Mouse (Mus musculus): ENCODE data around the gene Gns. TPM values are rescaled to one million over a fixed set of nuclear protein-coding genes. Genes with fewer than 3 reads are reported as not detected.

The Gns gene
- polyA plus RNA-seq, 1 experiment from 2014 or later, result 25.0 TPM

- Histone ChIP-seq H3K27ac (no peak overlapping the region), H3K36me3 (ENCODE audit: poor library complexity, severe bottlenecking) (peaks cover 30% of the 10 kb centered on the region), H3K4me3 (no peak overlapping the region), H3K9me3 (replicated peaks) (no peaks in the 10 kb centered on the region), H3K27me3 (no peaks in the 10 kb centered on the region), H3K9ac (no peak overlapping the region), H3K4me2 (no peak overlapping the region), H3K4me1 (peaks cover 26% of the 10 kb centered on the region)
- ATAC-seq, result no peak
- WGBS, result 89% methylated on average over 18 of the region's 18 CpGs
These were observed 4.0 kb downstream of the Gns start for GRCm38 (mm10) chr10:121368783-121369465.

GRCm38 (mm10) chr10:121370777-121371176 lies 5.9 kb downstream of the Gns start:
- no peak overlapping the region for H3K4me3 ChIP-seq
- ATAC-seq, result no peak
- H3K27me3 ChIP-seq, result no peaks in the 10 kb centered on the region
- no peak overlapping the region for H3K27ac ChIP-seq
- H3K36me3 ChIP-seq (ENCODE audit: poor library complexity, severe bottlenecking), result peaks cover 48% of the 10 kb centered on the region
- 95% methylated on average over 6 of the region's 6 CpGs for WGBS
- no peak overlapping the region for H3K4me2 ChIP-seq
- no peaks in the 10 kb centered on the region for H3K9me3 ChIP-seq (replicated peaks)
- H3K9ac ChIP-seq, result no peak overlapping the region
- H3K4me1 ChIP-seq, result peaks cover 16% of the 10 kb centered on the region

DNA sequence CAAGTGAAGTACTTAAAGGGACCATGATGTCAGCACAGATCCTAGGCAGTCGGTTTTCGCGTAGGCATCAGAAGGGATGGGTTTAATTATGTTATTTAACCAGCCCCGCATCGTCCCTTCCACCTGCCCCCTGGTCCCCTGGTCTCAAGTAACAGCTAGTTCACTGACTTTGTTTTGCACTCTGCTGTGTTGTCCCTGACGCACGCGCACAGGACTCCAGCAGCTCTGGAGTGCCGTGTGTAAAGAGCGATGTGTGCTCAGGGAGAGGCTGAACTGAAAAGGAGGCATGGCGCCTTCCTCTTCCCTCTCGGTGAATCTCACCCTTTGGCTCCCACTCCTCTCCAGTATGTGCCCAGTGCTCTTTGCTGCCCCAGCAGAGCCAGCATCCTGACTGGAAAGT lies 9.1 kb downstream of the Gns start:
- WGBS, result 84% methylated on average over 12 of the region's 12 CpGs
- no peak for ATAC-seq
- H3K4me2 ChIP-seq, result no peak overlapping the region
- H3K27ac ChIP-seq, result no peak overlapping the region
- H3K4me3 ChIP-seq, result no peak overlapping the region
- no peaks in the 10 kb centered on the region for H3K4me1 ChIP-seq
- no peaks in the 10 kb centered on the region for H3K27me3 ChIP-seq
- peaks cover 77% of the 10 kb centered on the region for H3K36me3 ChIP-seq (ENCODE audit: poor library complexity, severe bottlenecking)
- H3K9me3 ChIP-seq (replicated peaks), result no peaks in the 10 kb centered on the region
- H3K9ac ChIP-seq, result no peak overlapping the region

DNA sequence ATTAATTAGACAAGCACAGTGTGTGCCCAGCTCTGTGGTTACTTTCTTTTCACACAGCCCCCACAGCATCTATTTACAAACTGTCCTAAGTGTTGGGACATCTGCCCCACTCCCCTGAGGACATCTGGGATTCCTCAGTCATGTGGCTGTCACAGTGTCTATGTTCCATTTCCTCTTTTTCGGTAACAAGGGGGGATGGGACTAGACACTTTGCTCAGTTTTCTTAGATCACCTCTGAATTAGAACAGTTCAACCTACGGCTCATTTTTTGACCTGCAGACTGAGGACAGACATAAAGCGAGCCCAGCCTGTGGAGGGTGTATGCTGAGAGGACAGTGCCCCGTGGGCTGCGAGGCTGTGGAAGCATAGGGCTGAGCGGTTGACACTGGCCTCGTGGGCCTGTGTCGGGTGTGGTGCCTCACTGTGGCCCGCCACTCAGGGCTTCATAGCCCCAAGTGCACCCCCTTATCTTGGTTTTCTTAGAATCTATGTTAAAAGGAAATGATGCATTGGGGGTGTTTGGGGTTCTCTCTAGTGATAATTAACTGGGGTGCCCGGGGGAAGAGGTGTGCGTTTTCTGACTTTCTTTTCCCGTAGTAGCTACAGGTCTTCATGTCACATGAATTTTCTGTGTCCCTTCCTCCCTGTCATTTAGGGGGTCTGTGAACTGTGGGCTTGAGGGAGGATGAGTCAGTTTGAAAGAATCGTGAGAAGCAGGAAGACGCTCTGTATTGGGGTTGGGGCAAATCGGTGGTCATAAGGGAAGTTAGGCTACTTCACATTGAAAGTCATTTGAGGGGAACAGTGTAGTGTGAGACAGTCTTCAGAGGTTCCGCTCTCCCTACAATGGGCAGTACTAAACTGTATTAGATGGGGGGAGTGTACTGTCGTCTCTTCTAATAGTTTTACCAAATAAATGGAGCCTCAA lies 10.1 kb downstream of the Gns start:
- ATAC-seq, result no peak
- no peak overlapping the region for H3K4me2 ChIP-seq
- peaks cover 80% of the 10 kb centered on the region for H3K36me3 ChIP-seq (ENCODE audit: poor library complexity, severe bottlenecking)
- H3K4me1 ChIP-seq, result no peaks in the 10 kb centered on the region
- H3K9ac ChIP-seq, result no peak overlapping the region
- H3K27me3 ChIP-seq, result no peaks in the 10 kb centered on the region
- no peak overlapping the region for H3K4me3 ChIP-seq
- H3K27ac ChIP-seq, result no peak overlapping the region
- H3K9me3 ChIP-seq (replicated peaks), result no peaks in the 10 kb centered on the region
- 92% methylated on average over 17 of the region's 17 CpGs for WGBS

- no peak overlapping the region for H3K4me3 ChIP-seq
- ATAC-seq, result no peak
- H3K27me3 ChIP-seq, result no peaks in the 10 kb centered on the region
- no peak overlapping the region for H3K27ac ChIP-seq
- no peak overlapping the region for H3K4me2 ChIP-seq
- 86% methylated on average over 24 of the region's 24 CpGs for WGBS
- no peaks in the 10 kb centered on the region for H3K4me1 ChIP-seq
- H3K9ac ChIP-seq, result no peak overlapping the region
- peaks cover 82% of the 10 kb centered on the region for H3K36me3 ChIP-seq (ENCODE audit: poor library complexity, severe bottlenecking)
- H3K9me3 ChIP-seq (replicated peaks), result no peaks in the 10 kb centered on the region
These were observed 11.0 kb downstream of the Gns start for GRCm38 (mm10) chr10:121375649-121376493.

GRCm38 (mm10) chr10:121376530-121377271 lies 11.8 kb downstream of the Gns start:
- whole genome bisulfite sequencing, result 93% methylated on average over 24 of the region's 24 CpGs
- H3K4me2 ChIP-seq, result no peak overlapping the region
- no peak overlapping the region for H3K27ac ChIP-seq
- no peaks in the 10 kb centered on the region for H3K27me3 ChIP-seq
- H3K9me3 ChIP-seq (replicated peaks), result no peaks in the 10 kb centered on the region
- H3K4me1 ChIP-seq, result no peaks in the 10 kb centered on the region
- no peak for ATAC-seq
- peaks cover 85% of the 10 kb centered on the region for H3K36me3 ChIP-seq (ENCODE audit: poor library complexity, severe bottlenecking)
- H3K4me3 ChIP-seq, result no peak overlapping the region
- no peak overlapping the region for H3K9ac ChIP-seq

- no peak overlapping the region for H3K9ac ChIP-seq
- no peak for ATAC-seq
- H3K4me3 ChIP-seq, result no peak overlapping the region
- no peaks in the 10 kb centered on the region for H3K4me1 ChIP-seq
- H3K36me3 ChIP-seq (ENCODE audit: poor library complexity, severe bottlenecking), result peaks cover 94% of the 10 kb centered on the region
- H3K27me3 ChIP-seq, result no peaks in the 10 kb centered on the region
- H3K27ac ChIP-seq, result no peak overlapping the region
- no peaks in the 10 kb centered on the region for H3K9me3 ChIP-seq (replicated peaks)
- 100% methylated on average over 3 of the region's 3 CpGs for WGBS
- H3K4me2 ChIP-seq, result no peak overlapping the region
These were observed 14.5 kb downstream of the Gns start for GRCm38 (mm10) chr10:121379387-121379786.

DNA sequence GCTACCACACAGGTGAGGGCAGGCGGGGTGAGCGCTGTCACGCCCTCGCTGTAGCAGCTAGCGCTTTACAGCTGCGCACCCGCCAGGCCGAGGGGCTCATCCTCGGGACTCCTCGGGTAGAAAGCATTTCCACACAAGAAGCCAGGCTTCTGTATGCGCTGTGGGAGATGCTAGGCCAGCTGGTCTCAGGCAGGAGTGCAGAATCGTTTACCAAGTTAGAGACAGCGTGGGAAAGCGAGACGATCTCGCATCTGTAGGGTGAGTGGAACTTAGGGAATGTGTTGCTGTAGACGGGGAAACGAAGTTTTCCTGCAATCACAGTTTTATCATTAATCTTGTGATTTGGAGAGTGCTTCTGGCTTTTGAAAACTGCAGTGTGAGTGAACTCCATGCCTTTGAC lies 16.4 kb downstream of the Gns start:
- Histone ChIP-seq H3K9me3 (replicated peaks) (no peaks in the 10 kb centered on the region), H3K36me3 (ENCODE audit: poor library complexity, severe bottlenecking) (peaks cover 95% of the 10 kb centered on the region), H3K4me3 (no peak overlapping the region), H3K4me1 (no peaks in the 10 kb centered on the region), H3K9ac (no peak overlapping the region), H3K27me3 (no peaks in the 10 kb centered on the region), H3K4me2 (no peak overlapping the region), H3K27ac (no peak overlapping the region)
- ATAC-seq, result no peak
- 95% methylated on average over 18 of the region's 18 CpGs for WGBS

- ATAC-seq, result no peak
- WGBS, result 96% methylated on average over 13 of the region's 13 CpGs
- Histone ChIP-seq H3K4me1 (no peaks in the 10 kb centered on the region), H3K36me3 (ENCODE audit: poor library complexity, severe bottlenecking) (peaks cover 96% of the 10 kb centered on the region), H3K27ac (no peak overlapping the region), H3K27me3 (no peaks in the 10 kb centered on the region), H3K4me2 (no peak overlapping the region), H3K4me3 (no peak overlapping the region), H3K9me3 (replicated peaks) (no peaks in the 10 kb centered on the region), H3K9ac (no peak overlapping the region)
These were observed 19.8 kb downstream of the Gns start for GRCm38 (mm10) chr10:121384710-121385109.

- Histone ChIP-seq H3K27me3 (no peaks in the 10 kb centered on the region), H3K9ac (no peak overlapping the region), H3K4me1 (no peaks in the 10 kb centered on the region), H3K27ac (no peak overlapping the region), H3K9me3 (replicated peaks) (no peaks in the 10 kb centered on the region), H3K36me3 (ENCODE audit: poor library complexity, severe bottlenecking) (peaks cover 97% of the 10 kb centered on the region), H3K4me2 (no peak overlapping the region), H3K4me3 (no peak overlapping the region)
- no peak for ATAC-seq
- 95% methylated on average over 6 of the region's 6 CpGs for WGBS
These were observed 20.8 kb downstream of the Gns start for GRCm38 (mm10) chr10:121385695-121386094.

DNA sequence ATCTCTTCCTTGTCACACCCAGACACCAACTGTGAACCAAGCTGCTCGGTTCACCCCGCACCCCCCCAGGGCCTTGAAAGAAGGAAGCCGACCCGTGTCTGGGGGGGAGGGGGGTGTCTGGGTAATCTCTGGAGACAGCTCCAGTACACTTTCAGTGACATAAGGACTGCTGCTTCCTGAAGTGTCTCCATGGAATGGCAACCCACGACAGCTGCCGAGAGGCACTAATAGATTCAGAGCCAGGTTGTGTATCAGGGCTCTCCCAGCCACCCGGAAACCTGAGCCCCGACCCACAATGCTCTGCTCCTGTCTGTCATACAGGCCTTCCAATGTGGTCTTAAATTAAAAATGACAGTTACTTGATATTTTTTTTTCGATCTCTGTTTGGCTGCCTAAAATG lies 21.5 kb downstream of the Gns start:
- Histone ChIP-seq H3K4me3 (no peak overlapping the region), H3K4me1 (no peaks in the 10 kb centered on the region), H3K27me3 (no peaks in the 10 kb centered on the region), H3K9me3 (replicated peaks) (no peaks in the 10 kb centered on the region), H3K9ac (no peak overlapping the region), H3K4me2 (no peak overlapping the region), H3K36me3 (ENCODE audit: poor library complexity, severe bottlenecking) (peaks cover 97% of the 10 kb centered on the region), H3K27ac (no peak overlapping the region)
- 0 out of 2 replicates have a peak, but pooled peaks have one; percentile 45 for ATAC-seq
- 72% methylated on average over 9 of the region's 9 CpGs for WGBS

Data from forebrain, embryonic 13.5 days (tissue).